Mouse (Mus musculus) neural tube, embryonic 15.5 days (tissue): ENCODE measurements around the gene Cacnb4. TPM values are rescaled to one million over a fixed set of nuclear protein-coding genes. Genes with fewer than 3 reads are reported as not detected.

ENCODE experiments used
- ATAC-seq: fragments of 200-750 bp; cut with Nextera tagmentation; 2 replicates; pipeline ENCODE4 v1.8.0; 2017; ENCODE audit warnings: mild to moderate bottlenecking, moderate TSS enrichment, moderate library complexity; ENCODE audit not compliant: low FRiP score
- H3K27ac ChIP-seq: fragments of 300-500 bp; sonication (generic); replicated peaks from 2 replicates; pipeline ENCODE4 v1.5.1; 2015; ENCODE audit warnings: mild to moderate bottlenecking, inconsistent platforms
- H3K27me3 ChIP-seq: fragments of 300-500 bp; sonication (generic); replicated peaks from 2 replicates; pipeline ENCODE4 v1.6.1; 2015; ENCODE audit warnings: inconsistent platforms
- H3K36me3 ChIP-seq: fragments of 300-500 bp; sonication (generic); 2 replicates; pipeline ENCODE4 v1.6.1; 2015; ENCODE audit warnings: inconsistent platforms
- H3K4me1 ChIP-seq: fragments of 300-500 bp; sonication (generic); 2 replicates; pipeline ENCODE4 v1.6.1; 2015; ENCODE audit warnings: inconsistent platforms
- H3K4me2 ChIP-seq: fragments of 300-500 bp; sonication (generic); 2 replicates; pipeline ENCODE4 v1.6.1; 2015; ENCODE audit warnings: inconsistent platforms, mild to moderate bottlenecking, moderate library complexity
- H3K4me3 ChIP-seq: fragments of 300-500 bp; sonication (generic); replicated peaks from 2 replicates; pipeline ENCODE4 v1.5.1; 2015; ENCODE audit warnings: mild to moderate bottlenecking, inconsistent platforms
- H3K9ac ChIP-seq: fragments of 300-500 bp; sonication (generic); replicated peaks from 2 replicates; pipeline ENCODE4 v1.6.1; 2015; ENCODE audit warnings: mild to moderate bottlenecking, inconsistent platforms
- H3K9me3 ChIP-seq: fragments of 300-500 bp; sonication (generic); replicated peaks from 2 replicates; pipeline ENCODE4 v1.6.1; 2016; ENCODE audit warnings: inconsistent platforms
- WGBS: fragments of 180-500 bp; shearing (Covaris S2); methylation state at CpG from one replicate; pipeline ENCODE4 v1.1.7; 2015; ENCODE audit warnings: mixed read lengths; 5-methylcytosine and 5-hydroxymethylcytosine counted together
- polyA plus RNA-seq: library from polyadenylated mRNA; unstranded; fragments of >200 nt; fragmentation: Nextera tagmentation; extraction: Ambion mirVana; gene quantifications from 2 replicates; pipeline ENCODE4 v1.2.1, GENCODE M21; 2015

Gene Cacnb4
- polyA plus RNA-seq, 1 experiment from 2014 or later: 14.7 TPM

DNA sequence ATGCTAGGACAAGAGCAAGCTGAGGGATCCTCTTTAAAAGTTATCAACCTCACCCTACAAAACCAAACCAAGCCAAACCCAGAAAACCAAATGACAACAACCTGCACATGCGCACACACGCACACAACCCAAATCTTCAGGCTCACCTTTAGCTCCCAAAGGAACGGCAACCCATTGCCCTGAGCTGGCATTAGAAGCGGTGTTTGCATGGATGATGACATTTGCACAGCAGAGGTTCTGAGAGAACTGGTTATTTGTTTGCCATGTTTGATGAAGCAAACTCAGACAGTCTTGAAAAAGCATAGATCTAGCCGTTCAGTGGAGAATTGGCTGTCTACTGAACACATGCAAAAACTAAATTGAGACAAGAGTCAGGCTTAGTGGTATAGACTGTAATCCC lies 198.1 kb downstream of the Cacnb4 start:
- Histone ChIP-seq H3K9me3 (no peaks in the 10 kb centered on the region), H3K4me2 (no peak overlapping the region), H3K4me3 (no peak overlapping the region), H3K36me3 (peaks cover 28% of the 10 kb centered on the region), H3K9ac (no peak overlapping the region), H3K4me1 (no peaks in the 10 kb centered on the region), H3K27me3 (no peaks in the 10 kb centered on the region), H3K27ac (no peak overlapping the region)
- ATAC-seq: no peak
- WGBS: 92% methylated on average over 5 of the region's 5 CpGs

DNA sequence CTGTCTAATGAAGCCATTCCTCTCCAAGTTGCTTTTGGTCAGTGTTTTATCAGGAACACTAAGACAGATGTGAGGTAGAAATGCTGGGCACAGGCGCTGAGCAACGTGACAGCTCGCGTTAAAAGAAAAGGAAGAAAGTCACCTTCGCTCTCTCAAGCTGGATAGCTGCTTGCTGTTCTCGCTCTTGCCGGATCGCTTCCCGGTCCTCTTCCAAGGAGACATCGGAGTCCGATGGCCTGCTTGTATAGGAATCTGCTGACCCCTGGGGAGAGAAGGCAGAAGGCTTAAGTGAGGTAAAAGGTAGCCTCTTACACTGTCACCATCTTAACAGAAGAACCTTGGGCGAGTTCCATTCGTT lies 199.1 kb downstream of the Cacnb4 start:
- H3K4me3 ChIP-seq: no peak overlapping the region
- H3K4me2 ChIP-seq: no peak overlapping the region
- H3K9ac ChIP-seq: no peak overlapping the region
- no peaks in the 10 kb centered on the region for H3K27me3 ChIP-seq
- no peak for ATAC-seq
- no peaks in the 10 kb centered on the region for H3K9me3 ChIP-seq
- H3K27ac ChIP-seq: no peak overlapping the region
- 92% methylated on average over 13 of the region's 13 CpGs for WGBS
- peaks cover 32% of the 10 kb centered on the region for H3K36me3 ChIP-seq
- no peaks in the 10 kb centered on the region for H3K4me1 ChIP-seq

DNA sequence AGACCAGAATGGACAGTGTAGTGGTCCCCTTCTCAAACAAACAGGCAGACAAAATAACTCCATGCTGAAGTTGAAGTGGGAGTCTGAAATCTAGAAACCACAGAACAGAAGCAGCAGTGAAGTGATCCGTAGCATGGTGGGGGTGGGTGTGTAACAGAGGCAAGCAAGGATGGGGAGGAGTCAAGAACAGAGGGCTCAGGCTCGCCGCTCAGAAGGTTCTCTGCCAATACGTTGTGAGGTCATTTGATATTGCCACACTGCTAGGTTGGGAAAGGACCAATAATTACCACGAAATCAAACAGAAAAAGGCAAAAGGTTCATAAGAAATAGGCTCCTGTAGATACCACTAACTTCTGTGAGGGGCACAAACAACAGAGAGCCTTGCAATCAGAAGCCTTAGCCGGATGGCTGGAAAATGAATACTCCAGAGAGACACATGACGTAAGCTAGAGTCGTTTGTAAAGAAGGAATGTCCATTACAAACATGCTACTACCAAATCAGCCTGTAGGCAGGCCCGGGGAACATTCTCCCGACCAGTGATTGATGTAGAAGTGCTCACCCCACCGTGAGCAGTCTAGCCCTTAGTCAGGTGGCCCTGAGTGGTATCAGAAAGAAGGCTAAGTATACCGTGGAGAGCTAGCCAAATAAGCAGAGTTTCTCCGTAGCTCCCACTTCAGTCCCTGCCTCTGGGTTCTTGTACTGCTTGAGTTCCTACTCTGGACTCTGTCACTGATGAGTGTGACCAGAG lies 199.7 kb downstream of the Cacnb4 start:
- Histone ChIP-seq H3K27me3 (no peaks in the 10 kb centered on the region), H3K27ac (no peak overlapping the region), H3K4me1 (no peaks in the 10 kb centered on the region), H3K9me3 (no peaks in the 10 kb centered on the region), H3K36me3 (peaks cover 35% of the 10 kb centered on the region), H3K4me3 (no peak overlapping the region), H3K9ac (no peak overlapping the region), H3K4me2 (no peak overlapping the region)
- WGBS: 76% methylated on average over 13 of the region's 13 CpGs
- ATAC-seq: no peak

DNA sequence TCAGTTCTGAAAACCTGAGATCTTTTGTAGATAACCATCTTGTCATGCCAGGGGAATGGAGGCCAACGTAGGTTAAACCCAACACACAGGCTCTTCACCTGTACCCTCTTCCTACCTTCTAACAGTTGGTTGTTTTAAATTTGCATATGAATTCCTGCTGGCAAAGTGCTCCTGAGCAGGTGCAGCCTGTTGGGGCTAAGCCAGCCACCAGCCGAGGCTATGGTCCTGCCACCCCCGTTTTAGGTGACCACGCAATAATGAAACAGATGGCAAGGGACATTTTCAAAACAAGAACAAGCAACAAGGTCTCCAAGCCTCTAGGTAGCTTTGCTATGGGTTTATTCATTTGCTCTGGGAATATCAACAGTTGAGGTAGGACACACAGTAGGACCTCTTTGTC lies 200.8 kb downstream of the Cacnb4 start:
- H3K9me3 ChIP-seq: no peaks in the 10 kb centered on the region
- WGBS: 92% methylated on average over 4 of the region's 4 CpGs
- no peaks in the 10 kb centered on the region for H3K4me1 ChIP-seq
- peaks cover 35% of the 10 kb centered on the region for H3K36me3 ChIP-seq
- H3K27me3 ChIP-seq: no peaks in the 10 kb centered on the region
- H3K9ac ChIP-seq: no peak overlapping the region
- H3K4me3 ChIP-seq: no peak overlapping the region
- no peak overlapping the region for H3K4me2 ChIP-seq
- no peak overlapping the region for H3K27ac ChIP-seq
- ATAC-seq: no peak

DNA sequence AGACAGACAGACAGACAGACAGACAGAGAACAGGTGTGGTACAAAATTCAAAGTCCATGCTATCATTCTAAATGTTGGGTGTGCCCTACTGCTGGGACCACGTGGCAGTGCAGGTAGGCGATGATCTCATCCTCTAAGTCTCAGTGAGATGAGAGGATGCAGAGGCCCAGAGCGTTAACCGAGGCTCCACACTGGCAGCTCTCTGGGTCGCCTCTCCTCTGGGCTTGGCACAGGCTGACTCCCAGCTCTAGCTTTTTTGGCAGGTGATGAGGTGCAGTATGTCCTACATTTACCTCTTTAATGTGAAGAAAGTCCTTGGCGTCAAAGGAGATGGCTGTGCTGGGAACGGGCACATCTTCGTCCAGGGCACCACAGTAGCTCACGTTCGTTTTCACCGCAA lies 202.1 kb downstream of the Cacnb4 start:
- no peak for ATAC-seq
- Histone ChIP-seq H3K4me3 (no peak overlapping the region), H3K4me2 (no peak overlapping the region), H3K27me3 (no peaks in the 10 kb centered on the region), H3K4me1 (no peaks in the 10 kb centered on the region), H3K9me3 (no peaks in the 10 kb centered on the region), H3K27ac (no peak overlapping the region), H3K36me3 (peaks cover 35% of the 10 kb centered on the region), H3K9ac (no peak overlapping the region)
- WGBS: 93% methylated on average over 11 of the region's 11 CpGs

DNA sequence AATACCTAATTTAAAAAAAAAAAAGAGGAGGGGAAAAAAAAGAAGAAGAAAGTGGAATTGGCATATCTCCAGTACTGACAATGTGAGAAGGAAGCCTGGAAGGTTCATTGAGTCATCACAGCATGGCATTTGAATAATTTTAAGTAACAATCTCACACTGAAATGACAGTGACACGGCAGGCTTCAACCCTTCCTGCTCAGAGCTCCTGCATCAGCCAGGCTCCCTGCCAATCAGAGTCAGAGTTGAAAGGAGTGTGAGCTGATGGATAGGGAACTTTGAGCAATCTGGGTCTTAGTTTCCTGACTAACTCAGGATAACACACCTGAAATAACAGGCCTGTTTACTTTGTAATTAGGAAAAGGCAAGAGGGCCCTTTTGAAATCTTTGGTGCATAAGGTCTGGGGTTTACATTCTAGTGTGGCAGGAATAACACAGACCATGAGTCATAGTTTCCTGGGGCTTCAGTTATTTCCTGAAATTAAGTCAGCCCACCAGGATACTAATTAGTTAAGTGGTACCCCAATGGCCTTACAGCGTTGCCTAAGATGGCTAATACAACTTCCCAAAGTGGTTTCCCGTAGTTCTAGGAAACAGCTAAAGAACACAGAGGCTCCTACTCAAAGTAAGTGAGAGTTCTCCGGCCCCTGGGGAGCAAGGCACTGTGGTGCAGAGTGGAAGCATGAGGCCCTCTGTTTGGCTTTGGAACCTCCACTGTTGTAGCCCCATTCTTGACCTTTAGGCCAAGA lies 204.9 kb downstream of the Cacnb4 start:
- Histone ChIP-seq H3K27ac (no peak overlapping the region), H3K36me3 (peaks cover 30% of the 10 kb centered on the region), H3K9ac (no peak overlapping the region), H3K4me1 (no peaks in the 10 kb centered on the region), H3K27me3 (no peaks in the 10 kb centered on the region), H3K4me3 (no peak overlapping the region), H3K9me3 (no peaks in the 10 kb centered on the region), H3K4me2 (no peak overlapping the region)
- no peak for ATAC-seq
- 38% methylated on average over 4 of the region's 4 CpGs for WGBS

DNA sequence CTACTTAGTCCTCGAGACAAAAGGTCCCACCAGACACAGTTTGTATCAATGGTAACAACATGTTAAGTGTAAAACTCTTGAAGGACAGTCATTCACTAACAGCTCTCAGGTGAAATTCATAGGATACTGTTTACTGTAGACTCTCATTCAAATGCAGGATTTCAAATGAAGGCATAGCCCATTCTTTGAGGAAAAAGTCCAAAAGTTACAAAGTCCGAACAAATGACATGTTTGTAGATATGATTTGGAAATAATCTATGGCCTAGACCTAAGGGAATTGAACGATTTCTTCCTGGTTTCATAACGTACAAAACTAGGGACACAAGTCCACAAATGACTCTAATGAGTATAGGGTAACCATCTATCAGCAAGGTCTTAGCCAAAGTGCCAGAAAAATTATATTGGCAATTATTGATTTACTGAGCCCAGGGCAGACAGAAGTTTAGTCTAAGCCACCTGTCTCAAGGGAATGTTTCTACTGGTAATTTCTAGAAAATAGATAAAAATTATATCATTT lies 206.5 kb downstream of the Cacnb4 start:
- 87% methylated on average over 4 of the region's 4 CpGs for WGBS
- Histone ChIP-seq H3K27me3 (no peaks in the 10 kb centered on the region), H3K36me3 (peaks cover 25% of the 10 kb centered on the region), H3K4me3 (no peak overlapping the region), H3K4me1 (no peaks in the 10 kb centered on the region), H3K27ac (no peak overlapping the region), H3K9me3 (no peaks in the 10 kb centered on the region), H3K9ac (no peak overlapping the region), H3K4me2 (no peak overlapping the region)
- ATAC-seq: no peak

DNA sequence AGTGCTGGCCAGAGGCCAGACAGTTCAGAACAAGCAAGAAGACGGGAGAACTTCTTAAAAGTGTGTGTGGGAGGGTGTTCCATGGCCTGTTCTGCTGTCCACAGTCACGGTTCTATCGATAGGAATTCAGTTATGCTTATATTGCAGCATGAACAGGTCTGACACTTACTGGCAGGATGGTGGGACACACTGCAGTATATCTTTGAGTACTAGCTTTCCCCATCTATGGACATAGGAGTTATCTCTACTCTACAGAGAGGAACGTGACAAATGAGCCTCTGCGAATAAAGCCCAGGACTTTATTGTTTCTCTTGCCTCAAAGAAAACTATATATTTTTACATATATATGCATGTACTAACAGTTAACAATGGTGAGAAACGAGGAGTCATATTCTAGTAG lies 209.0 kb downstream of the Cacnb4 start:
- H3K27ac ChIP-seq: no peak overlapping the region
- no peaks in the 10 kb centered on the region for H3K9me3 ChIP-seq
- no peak overlapping the region for H3K9ac ChIP-seq
- H3K4me3 ChIP-seq: no peak overlapping the region
- H3K27me3 ChIP-seq: no peaks in the 10 kb centered on the region
- 87% methylated on average over 6 of the region's 6 CpGs for WGBS
- 0 out of 2 replicates have a peak, but pooled peaks cover 16% of the 10 kb centered on the region for H3K36me3 ChIP-seq
- H3K4me1 ChIP-seq: no peaks in the 10 kb centered on the region
- ATAC-seq: no peak
- H3K4me2 ChIP-seq: no peak overlapping the region

DNA sequence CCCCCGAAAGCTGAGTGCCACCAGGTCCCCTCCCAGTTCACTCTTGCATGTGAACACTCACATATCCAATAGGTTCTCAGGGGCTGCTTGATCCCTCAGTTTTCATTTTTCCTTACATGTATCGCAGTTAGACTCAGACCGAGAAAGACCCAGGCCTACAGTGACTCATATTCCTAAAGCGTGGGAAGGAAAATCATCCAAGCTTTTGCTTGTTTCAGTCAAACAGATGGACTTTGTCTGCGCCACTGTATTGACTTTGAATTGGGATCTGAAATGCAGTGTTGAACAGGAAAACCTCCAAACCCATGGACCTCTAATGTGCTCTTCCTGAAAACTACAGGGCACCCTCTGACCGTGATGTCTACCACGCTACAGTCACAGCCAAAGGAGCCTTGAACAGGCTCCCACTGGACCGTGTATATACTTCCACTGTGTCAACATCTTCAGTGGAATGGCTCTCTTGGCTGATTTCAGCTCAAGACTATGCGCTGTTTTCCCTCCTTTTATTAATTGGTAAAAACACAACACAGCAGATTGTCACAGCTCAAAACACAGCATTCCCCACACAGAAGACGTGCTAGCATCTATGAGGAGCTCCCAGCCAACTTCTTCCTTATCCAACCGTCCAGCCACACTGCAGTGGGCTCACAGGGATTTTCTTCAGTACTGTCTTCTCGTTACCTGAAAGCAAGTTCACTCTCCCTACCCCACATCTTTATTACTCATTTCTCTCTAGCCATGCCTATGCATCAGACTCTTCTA lies 215.2 kb downstream of the Cacnb4 start:
- no peaks in the 10 kb centered on the region for H3K4me1 ChIP-seq
- no peak overlapping the region for H3K9ac ChIP-seq
- H3K4me3 ChIP-seq: no peak overlapping the region
- H3K4me2 ChIP-seq: no peak overlapping the region
- H3K36me3 ChIP-seq: 0 out of 2 replicates have a peak, but pooled peaks cover 12% of the 10 kb centered on the region
- no peak overlapping the region for H3K27ac ChIP-seq
- H3K9me3 ChIP-seq: no peaks in the 10 kb centered on the region
- 91% methylated on average over 12 of the region's 12 CpGs for WGBS
- no peak for ATAC-seq
- no peaks in the 10 kb centered on the region for H3K27me3 ChIP-seq

DNA sequence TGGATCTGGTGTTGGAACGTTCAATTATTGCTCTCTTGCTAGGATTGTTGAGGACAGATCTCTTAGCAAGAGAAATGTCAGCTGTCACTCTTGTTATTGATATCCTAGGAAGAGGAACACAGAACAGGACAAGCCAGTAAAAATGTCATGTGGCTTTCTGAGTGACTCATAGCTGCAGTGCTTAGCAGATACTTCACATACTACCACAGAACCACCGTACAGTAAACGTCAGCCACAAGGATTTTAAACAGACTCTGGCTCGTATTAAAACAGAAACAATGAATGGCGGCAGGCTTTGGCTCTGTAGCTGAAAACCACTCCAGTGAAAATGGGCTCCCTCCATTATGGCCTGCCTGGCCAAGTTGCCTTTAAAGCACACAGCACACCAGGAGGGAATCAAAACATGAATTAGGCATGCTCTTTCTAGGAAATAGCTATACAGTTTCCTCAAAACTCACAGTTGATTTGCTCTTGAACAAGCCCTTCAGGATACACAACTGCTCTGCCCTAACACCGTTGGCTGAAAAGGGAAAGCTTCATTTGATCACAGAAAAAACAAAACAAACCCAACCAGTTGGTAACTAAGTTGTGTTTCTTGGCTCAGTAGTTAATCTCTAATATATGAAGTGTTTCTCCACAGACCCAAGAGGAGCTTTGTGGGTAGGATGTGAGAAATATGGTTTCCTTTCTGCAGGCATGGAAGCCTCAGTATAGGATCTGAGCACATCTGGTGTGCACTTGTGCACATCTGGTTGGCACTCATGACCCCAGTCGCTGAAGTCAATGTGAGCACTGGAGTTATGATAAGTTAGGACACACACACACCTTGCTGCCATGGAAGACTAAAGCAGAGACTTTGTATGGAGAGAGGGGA lies 220.8 kb downstream of the Cacnb4 start:
- ATAC-seq: no peak
- H3K9ac ChIP-seq: no peak overlapping the region
- H3K36me3 ChIP-seq: peaks cover 20% of the 10 kb centered on the region
- no peaks in the 10 kb centered on the region for H3K27me3 ChIP-seq
- no peak overlapping the region for H3K4me3 ChIP-seq
- WGBS: 73% methylated on average over 7 of the region's 7 CpGs
- H3K9me3 ChIP-seq: no peaks in the 10 kb centered on the region
- no peak overlapping the region for H3K27ac ChIP-seq
- no peaks in the 10 kb centered on the region for H3K4me1 ChIP-seq
- no peak overlapping the region for H3K4me2 ChIP-seq

DNA sequence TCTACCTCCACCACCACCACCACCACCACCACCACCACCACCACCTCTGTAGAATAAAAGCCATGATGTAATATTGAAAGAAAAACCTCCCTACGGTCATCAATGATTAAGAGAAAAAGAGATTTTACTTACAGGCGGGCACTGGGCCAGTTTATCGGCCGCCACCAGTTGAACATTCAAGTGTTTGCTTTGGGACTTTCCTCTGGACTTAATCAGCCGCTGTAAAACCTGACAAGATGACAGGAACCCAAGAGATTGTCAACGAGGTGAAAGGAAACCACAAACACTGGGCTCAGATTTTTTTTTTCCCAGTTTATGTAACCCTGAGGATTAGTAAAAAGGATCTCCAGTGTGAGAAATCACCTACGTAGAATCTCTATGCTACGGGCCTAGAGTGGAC lies 226.8 kb downstream of the Cacnb4 start:
- no peaks in the 10 kb centered on the region for H3K9me3 ChIP-seq
- H3K4me2 ChIP-seq: no peak overlapping the region
- H3K36me3 ChIP-seq: peaks cover 33% of the 10 kb centered on the region
- no peak overlapping the region for H3K4me3 ChIP-seq
- H3K9ac ChIP-seq: no peak overlapping the region
- H3K27me3 ChIP-seq: no peaks in the 10 kb centered on the region
- no peak for ATAC-seq
- 91% methylated on average over 8 of the region's 8 CpGs for WGBS
- H3K27ac ChIP-seq: no peak overlapping the region
- H3K4me1 ChIP-seq: no peaks in the 10 kb centered on the region
